10 mouse cellular contexts compared by ENCODE assay signal in genomic region chr11:89028871-89029405, GRCm38 (mm10). TPM values are rescaled to one million over a fixed set of nuclear protein-coding genes. Genes with fewer than 3 reads are reported as not detected.
DNase-seq lines count a peak whose midpoint lies in the region; ATAC-seq and TF ChIP-seq lines count a peak whose summit lies in the region.
"Had no signal": no experiment of that assay in that cellular context is flagged by ENCODE, and none has a peak within 500 bp of the region (broad histone marks: within the 10 kb centered on the region; RNA-seq: fewer than 3 reads in every experiment).

No protein-coding gene starts in this region.

- no peak for TF ChIP-seq CTCF in MEL (IDR thresholded peaks at IDR 0.05 in 2 of 3, conservative IDR thresholded peaks at IDR 0.05 in 1 of 3; ENCODE audit: control insufficient read depth in 1 of 3, insufficient read depth in 1 of 3, low read depth in 2 of 3, low read length in 3 of 3, poor library complexity in 1 of 3, severe bottlenecking in 1 of 3)

- DNase-seq in MEL (ENCODE audit: low read depth, low spot score) (peak; percentile 90), liver (peak; percentile 63)
- DNase-seq in heart, adult 11 months: peak; percentile 97
- no peak for DNase-seq in left cerebral cortex, adult 18-20 months (ENCODE audit: low spot score in 2 of 2)
- no peak for DNase-seq in layer of hippocampus, postnatal 14 days (ENCODE audit: low spot score in 2 of 2)

- H3K27me3 ChIP-seq in MEL (ENCODE audit: control insufficient read depth in 1 of 2, insufficient read depth in 2 of 2, low read length in 2 of 2): no peaks in the 10 kb centered on the region
- H3K27me3 ChIP-seq in hindbrain, embryonic 12.5 days: no peaks in the 10 kb centered on the region
- no peaks in the 10 kb centered on the region for H3K27me3 ChIP-seq in midbrain, embryonic 13.5 days
- H3K27me3 ChIP-seq: embryonic facial prominence, embryonic 13.5 days had no signal

- no peak overlapping the region for H3K4me2 ChIP-seq in hindbrain, embryonic 12.5 days (replicated peaks)
- no peak overlapping the region for H3K4me2 ChIP-seq in midbrain, embryonic 13.5 days (replicated peaks)
- H3K4me2 ChIP-seq: embryonic facial prominence, embryonic 13.5 days had no signal

- 0 out of 2 replicates have a peak overlapping the region, but pooled peaks have one; percentile 7 for H3K9ac ChIP-seq in MEL (ENCODE audit: control insufficient read depth, low read depth, low read length, poor library complexity, severe bottlenecking)
- no peak overlapping the region for H3K9ac ChIP-seq in hindbrain, embryonic 12.5 days
- no peak overlapping the region for H3K9ac ChIP-seq in midbrain, embryonic 13.5 days (replicated peaks)
- H3K9ac ChIP-seq: embryonic facial prominence, embryonic 13.5 days had no signal

- H3K27ac ChIP-seq in MEL (ENCODE audit: control insufficient read depth, low read depth, low read length): peak overlapping the region; percentile 65
- H3K27ac ChIP-seq in hindbrain, embryonic 12.5 days: no peak overlapping the region
- no peak overlapping the region for H3K27ac ChIP-seq in midbrain, embryonic 13.5 days
- H3K27ac ChIP-seq: embryonic facial prominence, embryonic 13.5 days had no signal

- H3K36me3 ChIP-seq in MEL (ENCODE audit: control insufficient read depth in 1 of 2, insufficient read depth in 2 of 2, low read length in 2 of 2): peaks cover 0 to 15% of the 10 kb centered on the region in 2 experiments; a peak in 2 of 4 replicates
- H3K36me3 ChIP-seq in hindbrain, embryonic 12.5 days: 0 out of 2 replicates have a peak, but pooled peaks cover 5% of the 10 kb centered on the region
- no peaks in the 10 kb centered on the region for H3K36me3 ChIP-seq in midbrain, embryonic 13.5 days
- H3K36me3 ChIP-seq: embryonic facial prominence, embryonic 13.5 days had no signal

- no peaks in the 10 kb centered on the region for H3K9me3 ChIP-seq in MEL (replicated peaks; ENCODE audit: insufficient read depth, low read length)
- H3K9me3 ChIP-seq in hindbrain, embryonic 12.5 days (replicated peaks): no peaks in the 10 kb centered on the region
- H3K9me3 ChIP-seq in midbrain, embryonic 13.5 days: no peaks in the 10 kb centered on the region
- H3K9me3 ChIP-seq: embryonic facial prominence, embryonic 13.5 days had no signal

- TF ChIP-seq POLR2A in MEL (IDR thresholded peaks at IDR 0.05; ENCODE audit: control insufficient read depth in 1 of 2, insufficient read depth in 1 of 2, low read depth in 1 of 2, low read length in 2 of 2, poor library complexity in 1 of 2): no peak

- H3K4me3 ChIP-seq in MEL (ENCODE audit: control insufficient read depth in 1 of 2, insufficient read depth in 1 of 2, low read depth in 2 of 2, low read length in 2 of 2): peak overlapping the region in 1 of 2 experiments; percentile 2; a peak in 1 of 4 replicates
- H3K4me3 ChIP-seq in hindbrain, embryonic 12.5 days: no peak overlapping the region
- no peak overlapping the region for H3K4me3 ChIP-seq in midbrain, embryonic 13.5 days (replicated peaks)
- H3K4me3 ChIP-seq: embryonic facial prominence, embryonic 13.5 days; myocyte had no signal

- no peak for TF ChIP-seq RAD21 in MEL (IDR thresholded peaks at IDR 0.05; ENCODE audit: low read depth, low read length)

- TF ChIP-seq EP300 in MEL (IDR thresholded peaks at IDR 0.05; ENCODE audit: low read depth in 1 of 2, low read length in 2 of 2): peak; percentile 10 to 43; a peak in 1 of 4 replicates

- 56% methylated on average over 10 of the region's 10 CpGs for WGBS in hindbrain, embryonic 12.5 days
- 65% methylated on average over 10 of the region's 10 CpGs for WGBS in midbrain, embryonic 13.5 days

- ATAC-seq in neutrophil, adult 5-6 weeks (ENCODE audit: extremely low read depth, insufficient number of reproducible peaks, low FRiP score, poor library complexity, severe bottlenecking): peak; percentile 63
- no peak for ATAC-seq in hindbrain, embryonic 12.5 days (ENCODE audit: low FRiP score)
- no peak for ATAC-seq in midbrain, embryonic 13.5 days

- H3K4me1 ChIP-seq in MEL (ENCODE audit: control insufficient read depth in 1 of 2, insufficient read depth in 2 of 2, low read length in 2 of 2): peaks cover 8 to 19% of the 10 kb centered on the region in 2 experiments
- H3K4me1 ChIP-seq in hindbrain, embryonic 12.5 days: peaks cover 7% of the 10 kb centered on the region; the same call in 1 of the 2 replicates
- H3K4me1 ChIP-seq in midbrain, embryonic 13.5 days (replicated peaks): no peaks in the 10 kb centered on the region

- no peaks in the 10 kb centered on the region for H3K79me2 ChIP-seq in MEL (ENCODE audit: control insufficient read depth, insufficient read depth, low read length, poor library complexity)

TF ChIP-seq in MEL, 35 proteins besides CTCF, POLR2A, EP300 and RAD21:
- TF ChIP-seq MAZ (IDR thresholded peaks at IDR 0.05; ENCODE audit: low read depth, low read length): peak; percentile 59; the same call in 1 of the 2 replicates
- no peak for TF ChIP-seq GABPA (IDR thresholded peaks at IDR 0.05; ENCODE audit: low read depth, low read length)
- TF ChIP-seq CHD1 (IDR thresholded peaks at IDR 0.05; ENCODE audit: low read depth, low read length): no peak
- 0 out of 2 replicates have a peak, but pooled peaks have one; percentile 33 for TF ChIP-seq HCFC1 (IDR thresholded peaks at IDR 0.05; ENCODE audit: low read depth, low read length)
- no peak for TF ChIP-seq CHD2 (IDR thresholded peaks at IDR 0.05; ENCODE audit: low read length)
- peak; percentile 46 for TF ChIP-seq TAL1 (IDR thresholded peaks at IDR 0.05; ENCODE audit: low read length)
- no peak for TF ChIP-seq NELFE (IDR thresholded peaks at IDR 0.05; ENCODE audit: low read depth, low read length)
- no peak for TF ChIP-seq NRF1 (IDR thresholded peaks at IDR 0.05; ENCODE audit: insufficient read depth, low read depth, low read length, poor library complexity, severe bottlenecking)
- peak; percentile 50 for TF ChIP-seq ETS1 (IDR thresholded peaks at IDR 0.05; ENCODE audit: low read depth, low read length)
- TF ChIP-seq GATA1 (IDR thresholded peaks at IDR 0.05; ENCODE audit: low read depth, low read length): peak; percentile 78
- peak; percentile 43; the same call in 1 of the 2 replicates for TF ChIP-seq SIN3A (IDR thresholded peaks at IDR 0.05; ENCODE audit: low read length)
- no peak; the same call in 1 of the 2 replicates for TF ChIP-seq RCOR1 (IDR thresholded peaks at IDR 0.05; ENCODE audit: low read depth, low read length)
- TF ChIP-seq SMC3 (IDR thresholded peaks at IDR 0.05; ENCODE audit: low read depth, low read length): no peak

RNA-seq across cellular contexts. Expression of gene Trim25, which starts 29.8 kb away (rescaled TPM):
- 21.5 and 22.2 TPM in 2 replicates for total RNA-seq in MEL (2012; rRNA removed)
- polyA plus RNA-seq in MEL (2012; ENCODE audit: insufficient read depth in 1 of 2, insufficient read length in 2 of 2, low read depth in 1 of 2, low replicate concordance in 2 of 2, missing spikeins in 1 of 2): 10 to 100 TPM in 1 of 2 experiments, not detected in 1; 43.0 TPM
- total RNA-seq in neutrophil, adult 5-6 weeks (2017): 97.7 and 107 TPM in 2 replicates
- total RNA-seq in left cerebral cortex, adult 18-20 months (2021): 1 to 10 TPM; 3.1 to 4.5 TPM
- polyA plus RNA-seq in hindbrain, embryonic 12.5 days (2016; fragmentation: Nextera tagmentation; extraction: Ambion mirVana): 3.3 and 4.4 TPM in 2 replicates
- 3.4 and 3.5 TPM in 2 replicates for polyA plus RNA-seq in midbrain, embryonic 13.5 days (2015; fragmentation: Nextera tagmentation; extraction: Ambion mirVana)
- total RNA-seq in layer of hippocampus, postnatal 14 days (2021): 1 to 10 TPM; 4.0 to 5.2 TPM

RNA-seq across cellular contexts. Expression of gene Dgke, which starts 37.7 kb away (rescaled TPM):
- 4.7 and 5.2 TPM in 2 replicates for total RNA-seq in MEL (2012; rRNA removed)
- polyA plus RNA-seq in MEL (2012; ENCODE audit: insufficient read depth in 1 of 2, insufficient read length in 2 of 2, low read depth in 1 of 2, low replicate concordance in 2 of 2, missing spikeins in 1 of 2): 1 to 10 TPM in 1 of 2 experiments, not detected in 1; 6.4 TPM
- 9.7 and 9.9 TPM in 2 replicates for total RNA-seq in neutrophil, adult 5-6 weeks (2017)
- 10 to 100 TPM; 54.2 to 55.2 TPM for total RNA-seq in left cerebral cortex, adult 18-20 months (2021)
- 10.6 and 11.9 TPM in 2 replicates for polyA plus RNA-seq in hindbrain, embryonic 12.5 days (2016; fragmentation: Nextera tagmentation; extraction: Ambion mirVana)
- 12.6 and 13.1 TPM in 2 replicates for polyA plus RNA-seq in midbrain, embryonic 13.5 days (2015; fragmentation: Nextera tagmentation; extraction: Ambion mirVana)
- 10 to 100 TPM; 36.7 to 39.5 TPM for total RNA-seq in layer of hippocampus, postnatal 14 days (2021)

RNA-seq across cellular contexts. Expression of gene Gm525, which starts 44.7 kb away (rescaled TPM):
- total RNA-seq in MEL (2012; rRNA removed): not detected in 2 replicates
- not detected for polyA plus RNA-seq in MEL (2012; ENCODE audit: insufficient read depth in 1 of 2, insufficient read length in 2 of 2, low read depth in 1 of 2, low replicate concordance in 2 of 2, missing spikeins in 1 of 2)
- total RNA-seq in neutrophil, adult 5-6 weeks (2017): not detected in 2 replicates
- total RNA-seq in left cerebral cortex, adult 18-20 months (2021): not detected
- polyA plus RNA-seq in hindbrain, embryonic 12.5 days (2016; fragmentation: Nextera tagmentation; extraction: Ambion mirVana): 0.58 TPM in 1 of 2 replicates, not detected in the other
- not detected in 2 replicates for polyA plus RNA-seq in midbrain, embryonic 13.5 days (2015; fragmentation: Nextera tagmentation; extraction: Ambion mirVana)
- not detected for total RNA-seq in layer of hippocampus, postnatal 14 days (2021)
- polyA plus RNA-seq: myocyte had no signal

RNA-seq across cellular contexts. Expression of gene Coil, which starts 58.9 kb away (rescaled TPM):
- total RNA-seq in MEL (2012; rRNA removed): 32.6 and 32.9 TPM in 2 replicates
- polyA plus RNA-seq in MEL (2012; ENCODE audit: insufficient read depth in 1 of 2, insufficient read length in 2 of 2, low read depth in 1 of 2, low replicate concordance in 2 of 2, missing spikeins in 1 of 2): 10 to 100 TPM in 1 of 2 experiments, not detected in 1; 24.4 TPM
- total RNA-seq in neutrophil, adult 5-6 weeks (2017): 6.5 and 7.8 TPM in 2 replicates
- 10 to 100 TPM; 20.6 to 22.1 TPM for total RNA-seq in left cerebral cortex, adult 18-20 months (2021)
- 31.7 and 32.0 TPM in 2 replicates for polyA plus RNA-seq in hindbrain, embryonic 12.5 days (2016; fragmentation: Nextera tagmentation; extraction: Ambion mirVana)
- polyA plus RNA-seq in midbrain, embryonic 13.5 days (2015; fragmentation: Nextera tagmentation; extraction: Ambion mirVana): 28.1 and 29.3 TPM in 2 replicates
- 10 to 100 TPM; 16.3 to 19.5 TPM for total RNA-seq in layer of hippocampus, postnatal 14 days (2021)

Comparison
In these comparisons a context has a peak if more than half of its experiments do, and no peak if none do; other contexts are left out.
1. DNase-seq: peak in MEL (single experiment), heart, adult 11 months (single experiment) and liver (single experiment); none in left cerebral cortex, adult 18-20 months (0 of 2) and layer of hippocampus, postnatal 14 days (0 of 2).